Comparison of ENCODE assay signal across 8 mouse cellular contexts in the genomic region with DNA sequence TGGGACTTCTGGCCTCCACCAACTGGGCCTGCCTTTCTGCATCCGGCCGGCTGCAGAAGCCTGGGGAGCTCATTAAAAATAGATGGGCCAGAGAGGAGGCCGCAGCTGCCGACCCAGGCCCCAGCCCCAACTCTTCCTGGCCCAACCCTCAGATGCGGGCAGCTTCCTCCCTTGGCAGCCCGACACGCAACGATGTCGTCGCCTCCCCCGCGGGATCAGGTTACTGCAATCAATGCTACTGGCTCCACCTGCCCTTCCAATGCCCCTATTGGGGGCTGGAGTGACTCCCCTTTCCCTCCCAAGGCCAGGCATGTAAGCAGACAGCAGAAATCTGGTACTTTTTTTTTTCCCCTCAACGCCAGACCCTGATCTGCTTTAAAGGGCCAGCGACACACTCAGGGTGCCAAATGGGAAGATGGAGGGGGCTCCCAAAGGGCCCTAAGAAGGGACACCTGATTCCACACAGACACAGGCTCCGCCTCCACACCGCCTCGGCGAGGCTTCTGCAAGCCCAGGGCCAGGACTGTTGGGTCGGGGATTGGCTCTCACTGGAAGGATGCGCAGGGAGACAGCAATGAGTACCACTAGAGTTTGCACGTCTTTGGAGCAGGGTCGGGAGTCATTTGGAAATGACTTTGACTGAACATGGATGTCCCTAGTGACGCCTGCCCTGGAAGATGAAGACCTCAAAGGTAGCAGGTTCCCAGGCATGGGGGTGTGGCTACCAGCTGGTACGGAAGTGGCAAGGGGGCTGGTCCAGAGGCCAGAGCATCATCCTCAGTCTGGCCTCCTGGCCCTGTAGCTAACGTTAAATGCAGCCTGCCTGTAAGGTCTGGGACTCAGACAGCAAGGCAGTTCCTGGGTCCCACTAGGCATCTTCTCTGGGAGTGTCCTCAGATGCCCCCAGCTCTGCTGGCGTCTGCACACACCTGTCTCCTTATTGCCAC. TPM values are rescaled to one million over a fixed set of nuclear protein-coding genes. Genes with fewer than 3 reads are reported as not detected.
DNase-seq lines count a peak whose midpoint lies in the region; ATAC-seq lines count a peak whose summit lies in the region.

No protein-coding gene starts in this region.

- H3K27me3 ChIP-seq in midbrain, embryonic 15.5 days (replicated peaks), result no peaks in the 10 kb centered on the region

- peak overlapping the region; percentile 50 for H3K9ac ChIP-seq in midbrain, embryonic 15.5 days

- ATAC-seq in midbrain, embryonic 15.5 days (replicated peaks), result no peak

- H3K4me2 ChIP-seq in midbrain, embryonic 15.5 days, result peak overlapping the region; percentile 57

- H3K4me3 ChIP-seq in midbrain, embryonic 15.5 days, result peak overlapping the region; percentile 33

- H3K27ac ChIP-seq in midbrain, embryonic 15.5 days, result peak overlapping the region; percentile 77

- peak; percentile 43 for DNase-seq in adrenal gland, postnatal 10 days
- DNase-seq in adrenal gland, adult 18-20 months (ENCODE audit: low spot score in 2 of 2), result no peak
- peak; percentile 53 for DNase-seq in ovary, postnatal 36 days (ENCODE audit: low spot score)
- no peak for DNase-seq in ovary, postnatal 10 days (ENCODE audit: low spot score)
- DNase-seq in induced T-regulatory cell, adult 2 months (ENCODE audit: low read depth), result peak; percentile 55
- DNase-seq in layer of hippocampus, postnatal 36 days, result no peak
- no peak for DNase-seq in thymus, postnatal 14 days

- 6% methylated on average over 26 of the region's 26 CpGs for WGBS in midbrain, embryonic 15.5 days

- peaks cover 55% of the 10 kb centered on the region for H3K4me1 ChIP-seq in midbrain, embryonic 15.5 days

- no peaks in the 10 kb centered on the region for H3K9me3 ChIP-seq in midbrain, embryonic 15.5 days

- H3K36me3 ChIP-seq in midbrain, embryonic 15.5 days (replicated peaks), result no peaks in the 10 kb centered on the region

RNA-seq across cellular contexts. Expression of a gene that starts 8.5 kb away (rescaled TPM):
- total RNA-seq in adrenal gland, postnatal 10 days (2021), result 10 to 100 TPM; 22.5 to 28.1 TPM
- 10 to 100 TPM; 29.6 to 32.3 TPM for total RNA-seq in adrenal gland, adult 18-20 months (2021)
- 155 and 165 TPM in 2 replicates for polyA plus RNA-seq in midbrain, embryonic 15.5 days (2015; fragmentation: Nextera tagmentation; extraction: Ambion mirVana)
- total RNA-seq in layer of hippocampus, postnatal 36 days (2021), result 100 to 1,000 TPM; 336 to 345 TPM

RNA-seq across cellular contexts. Expression of a gene that starts 10.3 kb away (rescaled TPM):
- total RNA-seq in adrenal gland, postnatal 10 days (2021), result 1 to 10 TPM; 7.6 to 9.4 TPM
- total RNA-seq in adrenal gland, adult 18-20 months (2021), result 10 to 100 TPM in 1 of 2 experiments, 1 to 10 TPM in 1; 6.6 to 15.3 TPM
- polyA plus RNA-seq in midbrain, embryonic 15.5 days (2015; fragmentation: Nextera tagmentation; extraction: Ambion mirVana), result 7.6 and 8.4 TPM in 2 replicates
- total RNA-seq in layer of hippocampus, postnatal 36 days (2021), result 1 to 10 TPM; 3.8 to 6.4 TPM

RNA-seq across cellular contexts. Expression of a gene that starts 17.9 kb away (rescaled TPM):
- total RNA-seq in adrenal gland, postnatal 10 days (2021), result 1 to 10 TPM; 1.7 to 2.2 TPM
- 1 to 10 TPM in 1 of 2 experiments, not detected in 1; 2.7 TPM for total RNA-seq in adrenal gland, adult 18-20 months (2021)
- 1.5 and 1.9 TPM in 2 replicates for polyA plus RNA-seq in midbrain, embryonic 15.5 days (2015; fragmentation: Nextera tagmentation; extraction: Ambion mirVana)
- total RNA-seq in layer of hippocampus, postnatal 36 days (2021), result under 1 TPM in 1 of 2 experiments, not detected in 1; 0.81 TPM

RNA-seq across cellular contexts. Expression of a gene that starts 18.1 kb away (rescaled TPM):
- total RNA-seq in adrenal gland, postnatal 10 days (2021), result 100 to 1,000 TPM; 115 to 130 TPM
- total RNA-seq in adrenal gland, adult 18-20 months (2021), result 100 to 1,000 TPM in 1 of 2 experiments, 10 to 100 TPM in 1; 90.6 to 183 TPM
- polyA plus RNA-seq in midbrain, embryonic 15.5 days (2015; fragmentation: Nextera tagmentation; extraction: Ambion mirVana), result 41.3 and 47.5 TPM in 2 replicates
- total RNA-seq in layer of hippocampus, postnatal 36 days (2021), result 10 to 100 TPM; 32.5 to 39.0 TPM

RNA-seq across cellular contexts. Expression of a gene that starts 41.3 kb away (rescaled TPM):
- 10 to 100 TPM; 39.3 to 41.9 TPM for total RNA-seq in adrenal gland, postnatal 10 days (2021)
- 10 to 100 TPM; 20.6 to 46.2 TPM for total RNA-seq in adrenal gland, adult 18-20 months (2021)
- polyA plus RNA-seq in midbrain, embryonic 15.5 days (2015; fragmentation: Nextera tagmentation; extraction: Ambion mirVana), result 47.5 and 49.0 TPM in 2 replicates
- 100 to 1,000 TPM in 1 of 2 experiments, 10 to 100 TPM in 1; 93.7 to 101 TPM for total RNA-seq in layer of hippocampus, postnatal 36 days (2021)

Comparison
In these comparisons a context has a peak if more than half of its experiments do, and no peak if none do; other contexts are left out.
1. DNase-seq: peak in adrenal gland, postnatal 10 days (single experiment), ovary, postnatal 36 days (single experiment) and induced T-regulatory cell, adult 2 months (single experiment); none in adrenal gland, adult 18-20 months (0 of 2), ovary, postnatal 10 days (single experiment), layer of hippocampus, postnatal 36 days (0 of 2) and thymus, postnatal 14 days (single experiment).
2. RNA of a gene that starts 8.5 kb away (total RNA-seq): 336 to 345 TPM in layer of hippocampus, postnatal 36 days; 29.6 to 32.3 TPM in adrenal gland, adult 18-20 months and 22.5 to 28.1 TPM in adrenal gland, postnatal 10 days; every median in the first group is over 10 times any median in the second.